Mouse (Mus musculus): Measurements from ENCODE around the gene Galnt2.

DNA sequence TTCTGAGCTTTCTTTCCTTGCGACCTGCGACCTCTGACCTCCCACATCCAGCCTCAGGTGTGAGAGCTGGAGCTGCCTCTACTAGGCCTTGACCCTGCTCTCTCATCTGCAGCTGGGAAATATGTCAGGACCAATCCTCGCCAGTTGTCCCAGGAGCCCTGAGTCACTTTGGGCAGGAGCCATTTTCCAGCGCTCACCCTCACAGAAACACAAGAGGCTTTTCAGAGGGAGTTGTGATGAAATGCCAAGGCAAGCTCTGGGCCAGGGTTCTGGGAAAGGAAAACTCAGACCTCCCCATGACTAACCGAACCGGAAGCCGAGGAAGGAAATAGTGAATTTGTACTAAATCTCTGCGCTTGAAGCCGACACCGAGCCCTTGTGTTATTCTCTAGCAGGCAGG is 38.2 kb upstream of the Galnt2 start:
- TF ChIP-seq CTCF (IDR thresholded peaks at IDR 0.05; ENCODE audit: insufficient read depth, low read length) = no peak
- TF ChIP-seq POLR2A (IDR thresholded peaks at IDR 0.05; ENCODE audit: borderline replicate concordance, extremely low read depth, low read depth, low read length) = no peak
